Mouse (Mus musculus): ENCODE data around the gene Gm20604. TPM values are rescaled to one million over a fixed set of nuclear protein-coding genes. Genes with fewer than 3 reads are reported as not detected.

The Gm20604 gene
- polyA plus RNA-seq, 1 experiment from 2014 or later, result 23.6 TPM

DNA sequence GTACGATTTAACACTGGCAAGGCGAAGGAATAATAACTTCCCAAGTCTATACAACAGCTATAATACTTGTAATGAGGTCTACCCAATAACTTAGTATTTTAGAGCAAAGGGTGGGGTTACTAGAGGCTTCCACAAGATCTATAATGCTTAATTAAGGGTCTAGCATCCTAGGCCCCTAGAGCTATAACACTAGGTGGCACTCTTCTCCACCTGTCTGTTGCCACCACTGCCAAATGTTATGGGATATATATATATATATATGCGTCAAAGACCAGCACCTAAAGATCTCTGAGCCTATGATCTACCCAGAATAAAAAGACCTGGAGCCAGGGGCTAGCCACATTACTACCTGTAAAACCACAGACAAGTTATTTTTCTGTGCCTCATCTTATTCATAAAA lies 18.2 kb downstream of the Gm20604 start:
- WGBS, result 49% methylated on average over 3 of the region's 3 CpGs
- Histone ChIP-seq H3K4me1 (peaks cover 15% of the 10 kb centered on the region), H3K27me3 (no peaks in the 10 kb centered on the region), H3K4me2 (no peak overlapping the region), H3K27ac (no peak overlapping the region), H3K4me3 (no peak overlapping the region), H3K9ac (no peak overlapping the region), H3K36me3 (no peaks in the 10 kb centered on the region), H3K9me3 (no peaks in the 10 kb centered on the region)
- ATAC-seq (ENCODE audit: insufficient number of reproducible peaks, low FRiP score, low TSS enrichment, low read depth), result no peak

DNA sequence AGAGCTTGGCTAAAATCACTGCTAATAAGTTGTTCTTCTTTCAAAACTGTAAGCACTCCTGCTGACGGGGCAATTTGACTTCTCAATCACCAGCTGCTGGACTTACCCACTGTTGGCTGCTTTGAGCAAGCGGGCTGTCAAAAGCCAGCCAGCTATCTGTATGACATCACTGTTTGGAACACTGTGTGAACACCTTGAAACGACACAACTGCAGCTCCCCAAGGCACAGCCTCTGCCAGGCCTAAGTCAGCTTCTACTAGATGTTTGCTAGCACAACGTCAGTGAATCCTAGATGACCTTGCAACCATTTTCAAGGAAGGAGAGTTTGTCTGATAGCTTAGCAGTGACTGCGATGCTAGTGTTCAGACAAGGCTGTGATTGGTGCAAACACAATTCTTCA lies 19.4 kb downstream of the Gm20604 start:
- ATAC-seq (ENCODE audit: insufficient number of reproducible peaks, low FRiP score, low TSS enrichment, low read depth), result no peak

DNA sequence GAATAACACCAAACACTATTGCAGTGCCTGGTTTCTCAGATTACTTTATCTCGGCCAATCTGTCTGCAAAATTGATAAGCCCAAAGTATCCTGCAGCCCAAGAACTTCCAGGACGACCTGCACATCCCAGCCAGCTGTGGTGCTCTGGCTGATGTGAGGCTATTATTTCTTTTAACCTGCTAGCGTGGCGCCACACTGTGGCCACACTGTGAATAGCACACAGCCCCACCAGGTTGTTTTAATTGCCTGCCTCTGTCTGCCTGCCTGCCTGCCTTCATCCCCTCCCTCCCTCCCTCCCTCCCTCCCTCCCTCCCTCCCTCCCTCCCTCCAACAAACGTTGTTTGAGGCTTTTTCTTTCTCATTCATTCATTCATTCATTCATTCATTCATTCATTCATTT lies 25.1 kb downstream of the Gm20604 start:
- no peaks in the 10 kb centered on the region for H3K9me3 ChIP-seq
- H3K4me1 ChIP-seq, result peaks cover 22% of the 10 kb centered on the region
- H3K9ac ChIP-seq, result no peak overlapping the region
- ATAC-seq (ENCODE audit: insufficient number of reproducible peaks, low FRiP score, low TSS enrichment, low read depth), result no peak
- H3K4me3 ChIP-seq, result no peak overlapping the region
- 12% methylated on average over 5 of the region's 5 CpGs for WGBS
- no peaks in the 10 kb centered on the region for H3K27me3 ChIP-seq
- no peaks in the 10 kb centered on the region for H3K36me3 ChIP-seq
- H3K27ac ChIP-seq, result no peak overlapping the region
- no peak overlapping the region for H3K4me2 ChIP-seq

More for the DNA sequence above, 19.4 kb downstream of the Gm20604 start:
- Histone ChIP-seq H3K27me3 (no peaks in the 10 kb centered on the region), H3K4me2 (no peak overlapping the region), H3K4me3 (no peak overlapping the region), H3K4me1 (peaks cover 7% of the 10 kb centered on the region), H3K9ac (no peak overlapping the region), H3K36me3 (no peaks in the 10 kb centered on the region), H3K9me3 (no peaks in the 10 kb centered on the region), H3K27ac (no peak overlapping the region)
- WGBS, result 74% methylated on average over 5 of the region's 5 CpGs

DNA sequence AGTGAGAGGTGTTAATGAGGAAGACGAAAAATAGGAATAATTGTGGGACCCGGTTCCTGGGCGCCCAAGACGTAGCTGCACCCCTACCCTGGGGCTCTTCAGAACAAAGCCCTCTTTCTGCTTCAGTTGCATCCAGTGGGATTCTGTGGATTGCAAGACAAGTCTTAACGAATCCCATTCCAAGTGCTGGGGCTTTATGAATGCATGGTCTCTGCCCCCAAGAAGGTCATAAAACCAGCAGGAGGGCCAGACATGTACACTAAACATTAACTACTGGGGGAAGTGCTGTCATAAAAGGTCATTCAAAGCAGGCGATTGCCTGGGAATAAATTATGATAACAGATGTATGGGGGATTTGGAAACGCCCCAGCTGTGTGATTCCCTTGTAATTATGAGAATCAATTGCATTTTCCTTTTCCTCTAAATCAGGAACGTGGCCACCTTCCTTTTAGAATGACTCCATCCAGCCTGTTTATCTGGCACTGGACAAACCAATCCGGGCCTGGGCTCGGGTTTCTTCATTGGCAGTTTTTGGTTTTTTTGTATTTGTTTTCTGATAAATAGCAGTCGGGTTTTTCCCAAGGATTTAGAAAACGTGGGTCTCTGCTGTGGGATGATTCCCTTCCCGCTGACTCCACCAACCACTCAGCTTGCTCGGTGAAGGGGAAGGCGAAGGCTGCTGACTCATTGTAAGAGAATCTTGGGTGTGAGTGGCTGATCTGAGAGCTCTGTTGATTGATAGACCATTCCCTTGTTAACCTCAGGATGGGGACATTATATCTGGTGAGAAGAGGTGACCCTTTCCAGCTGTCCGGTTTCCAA lies 27.5 kb downstream of the Gm20604 start:
- H3K4me3 ChIP-seq, result peak overlapping the region; percentile 33
- H3K9ac ChIP-seq, result no peak overlapping the region
- 0 out of 2 replicates have a peak, but pooled peaks have one; percentile 6 for ATAC-seq (ENCODE audit: insufficient number of reproducible peaks, low FRiP score, low TSS enrichment, low read depth)
- peak overlapping the region; percentile 43 for H3K4me2 ChIP-seq
- peaks cover 23% of the 10 kb centered on the region for H3K4me1 ChIP-seq
- no peaks in the 10 kb centered on the region for H3K36me3 ChIP-seq
- WGBS, result 8% methylated on average over 16 of the region's 16 CpGs
- no peaks in the 10 kb centered on the region for H3K27me3 ChIP-seq
- H3K9me3 ChIP-seq, result no peaks in the 10 kb centered on the region
- H3K27ac ChIP-seq, result peak overlapping the region; percentile 84

DNA sequence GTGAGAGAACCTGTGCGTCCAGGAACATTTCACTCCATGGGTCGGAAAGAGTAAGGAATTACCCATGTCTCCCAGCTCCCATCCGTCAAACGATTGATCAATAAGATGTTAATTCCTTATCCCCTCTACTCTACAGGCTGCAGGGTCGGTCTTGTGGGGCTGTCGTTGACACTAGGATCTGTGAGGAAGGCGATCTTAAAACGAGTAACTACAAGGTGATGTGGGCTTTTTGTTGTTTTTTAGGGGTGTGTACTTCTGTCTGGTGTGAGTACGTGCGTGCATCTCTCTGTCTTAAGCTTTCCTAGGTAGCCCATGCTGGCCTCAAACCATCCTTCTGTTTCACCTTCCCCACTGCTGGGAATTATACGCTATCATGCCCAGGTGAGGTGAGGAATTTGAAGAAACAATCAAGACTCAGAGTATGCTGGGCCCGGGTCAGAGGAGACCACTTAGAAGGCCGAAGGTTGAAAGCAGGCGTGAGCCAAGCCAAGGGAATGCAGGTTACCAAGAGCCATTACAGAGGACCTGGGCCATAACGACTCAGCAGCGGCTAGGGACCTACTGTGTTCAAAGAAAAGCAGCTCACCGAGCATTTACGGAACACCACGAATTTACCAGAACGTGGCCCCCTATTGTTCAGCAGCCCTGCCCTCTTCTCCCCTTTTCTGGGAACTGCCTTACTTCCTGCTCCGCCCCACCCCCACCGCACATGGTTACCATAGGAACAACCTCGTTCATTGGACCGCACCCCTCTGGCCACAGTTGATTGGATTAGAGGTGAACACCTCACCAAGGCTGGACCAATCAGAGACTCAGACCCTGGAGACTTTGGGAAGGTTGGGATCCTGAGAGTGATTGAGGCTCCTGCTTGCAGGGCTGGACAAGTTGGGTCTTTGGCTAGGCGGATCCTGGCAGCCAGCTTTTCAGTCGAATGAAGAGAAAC lies 28.3 kb downstream of the Gm20604 start:
- peak overlapping the region; percentile 84 for H3K27ac ChIP-seq
- H3K9me3 ChIP-seq, result no peaks in the 10 kb centered on the region
- H3K4me3 ChIP-seq, result peak overlapping the region; percentile 33
- H3K4me2 ChIP-seq, result peak overlapping the region; percentile 43
- 29% methylated on average over 26 of the region's 26 CpGs for WGBS
- no peak overlapping the region for H3K9ac ChIP-seq
- H3K27me3 ChIP-seq, result no peaks in the 10 kb centered on the region
- no peaks in the 10 kb centered on the region for H3K36me3 ChIP-seq
- peaks cover 27% of the 10 kb centered on the region for H3K4me1 ChIP-seq
- peak; percentile 92 for ATAC-seq (ENCODE audit: insufficient number of reproducible peaks, low FRiP score, low TSS enrichment, low read depth)

DNA sequence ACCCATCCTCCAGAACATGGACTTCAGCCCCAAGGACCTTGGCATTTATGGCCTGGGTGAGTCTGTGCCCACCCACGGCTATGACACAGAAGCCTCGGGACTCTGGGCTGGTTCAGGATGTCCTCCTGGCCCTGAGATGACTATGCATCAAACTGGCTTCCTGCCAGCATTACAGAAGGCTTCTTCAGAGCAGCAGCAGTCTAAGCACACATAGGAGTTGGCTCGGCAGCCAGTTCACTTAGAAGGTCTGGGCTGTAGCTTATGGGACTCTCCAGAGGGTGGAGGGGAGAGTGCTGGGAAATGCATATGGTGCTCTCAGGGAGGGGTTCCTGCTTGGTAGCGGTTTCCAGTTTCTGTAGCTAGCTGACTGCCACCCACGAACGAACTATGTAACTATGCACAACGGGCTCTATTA lies 32.7 kb downstream of the Gm20604 start:
- Histone ChIP-seq H3K9ac (no peak overlapping the region), H3K4me1 (peaks cover 17% of the 10 kb centered on the region), H3K36me3 (no peaks in the 10 kb centered on the region), H3K27me3 (no peaks in the 10 kb centered on the region), H3K27ac (no peak overlapping the region), H3K4me2 (no peak overlapping the region), H3K9me3 (no peaks in the 10 kb centered on the region), H3K4me3 (no peak overlapping the region)
- no peak for ATAC-seq (ENCODE audit: insufficient number of reproducible peaks, low FRiP score, low TSS enrichment, low read depth)
- 52% methylated on average over 7 of the region's 7 CpGs for WGBS

DNA sequence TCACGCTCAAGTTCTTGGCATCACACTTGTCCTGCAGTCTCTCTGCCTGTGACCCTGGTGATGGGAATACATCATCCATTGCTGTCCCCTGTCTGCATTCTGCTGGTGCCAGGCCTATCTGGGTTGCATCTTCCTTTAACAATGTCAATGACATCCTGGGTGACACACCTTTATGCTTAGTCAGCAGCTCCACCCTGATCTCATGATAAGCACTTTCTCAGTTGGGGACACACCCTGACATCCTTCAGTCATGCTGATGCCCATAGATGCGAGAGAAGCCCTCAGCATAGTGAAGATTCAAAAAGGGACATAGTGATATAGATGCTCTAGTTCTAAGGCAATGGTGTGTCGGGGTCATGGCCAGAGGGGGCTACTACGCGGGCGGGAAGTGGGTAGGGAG lies 33.3 kb downstream of the Gm20604 start:
- Histone ChIP-seq H3K9ac (no peak overlapping the region), H3K9me3 (no peaks in the 10 kb centered on the region), H3K27me3 (no peaks in the 10 kb centered on the region), H3K4me2 (no peak overlapping the region), H3K4me3 (no peak overlapping the region), H3K27ac (no peak overlapping the region), H3K36me3 (no peaks in the 10 kb centered on the region), H3K4me1 (peaks cover 11% of the 10 kb centered on the region)
- 89% methylated on average over 6 of the region's 6 CpGs for WGBS
- ATAC-seq (ENCODE audit: insufficient number of reproducible peaks, low FRiP score, low TSS enrichment, low read depth), result no peak

DNA sequence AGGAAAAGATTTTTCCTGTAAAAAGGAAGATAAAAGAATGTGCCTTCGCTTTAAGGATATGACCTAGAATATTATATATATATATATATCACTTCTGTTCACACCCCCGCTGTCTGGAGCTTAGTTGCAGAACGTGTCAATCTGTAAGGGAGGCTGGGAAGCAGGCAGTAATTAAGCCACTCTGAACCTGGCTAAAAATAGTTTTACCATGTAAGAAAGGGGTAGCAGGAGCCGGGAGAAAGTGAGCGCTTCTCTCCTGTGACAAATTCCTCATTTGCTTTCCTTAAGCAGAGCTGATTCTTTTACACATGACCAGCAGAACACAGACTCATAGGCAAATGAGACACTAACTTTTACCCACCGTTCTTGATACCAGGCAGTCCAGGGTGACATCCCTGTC lies 34.6 kb downstream of the Gm20604 start:
- no peaks in the 10 kb centered on the region for H3K9me3 ChIP-seq
- H3K27me3 ChIP-seq, result no peaks in the 10 kb centered on the region
- H3K27ac ChIP-seq, result no peak overlapping the region
- no peak overlapping the region for H3K4me3 ChIP-seq
- no peak overlapping the region for H3K9ac ChIP-seq
- no peak overlapping the region for H3K4me2 ChIP-seq
- H3K4me1 ChIP-seq, result peaks cover 14% of the 10 kb centered on the region; the same call in 1 of the 2 replicates
- WGBS, result 37% methylated on average over 6 of the region's 6 CpGs
- no peaks in the 10 kb centered on the region for H3K36me3 ChIP-seq
- ATAC-seq (ENCODE audit: insufficient number of reproducible peaks, low FRiP score, low TSS enrichment, low read depth), result no peak

DNA sequence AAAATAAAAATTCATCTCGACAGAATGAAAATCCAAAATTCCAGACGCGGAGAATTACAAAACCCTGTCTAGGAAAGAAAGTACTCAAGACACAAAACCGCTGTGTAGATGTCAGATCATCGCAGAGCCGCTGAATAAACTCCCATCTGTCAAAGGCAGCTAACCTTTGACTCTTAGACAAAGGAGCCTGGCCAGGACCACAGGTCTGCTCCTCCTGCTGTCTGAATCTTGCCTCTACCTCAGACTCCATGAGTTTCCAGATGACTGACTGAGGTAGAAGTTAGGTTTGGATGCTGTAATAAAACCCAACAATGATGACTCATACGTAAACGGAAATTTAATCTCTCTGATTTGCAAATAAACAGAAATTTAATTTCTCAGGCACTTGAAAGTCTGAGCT lies 35.5 kb downstream of the Gm20604 start:
- 81% methylated on average over 8 of the region's 8 CpGs for WGBS
- Histone ChIP-seq H3K4me3 (no peak overlapping the region), H3K9ac (no peak overlapping the region), H3K27me3 (no peaks in the 10 kb centered on the region), H3K4me2 (no peak overlapping the region), H3K36me3 (no peaks in the 10 kb centered on the region), H3K9me3 (no peaks in the 10 kb centered on the region), H3K27ac (no peak overlapping the region), H3K4me1 (peaks cover 14% of the 10 kb centered on the region; the same call in 1 of the 2 replicates)
- ATAC-seq (ENCODE audit: insufficient number of reproducible peaks, low FRiP score, low TSS enrichment, low read depth), result no peak

DNA sequence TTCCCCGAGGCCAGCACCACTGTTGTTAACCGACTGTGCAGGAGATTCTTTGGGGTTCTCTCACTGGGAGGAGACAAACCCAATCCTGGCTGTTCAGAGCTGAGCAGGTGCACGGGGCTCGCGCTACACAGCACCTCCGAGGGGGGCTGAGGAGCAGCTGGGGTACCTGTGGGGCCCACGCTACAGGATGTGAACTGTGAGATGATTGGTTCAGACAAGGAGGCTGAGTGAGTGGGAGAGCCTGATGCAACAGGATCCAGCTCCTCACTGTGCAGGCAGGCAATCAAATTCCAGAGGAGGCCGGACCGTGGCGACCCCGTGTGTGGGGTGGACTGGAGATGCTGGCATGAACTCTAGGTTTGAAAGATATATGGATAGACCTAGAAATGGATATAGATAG lies 36.0 kb downstream of the Gm20604 start:
- H3K9me3 ChIP-seq, result no peaks in the 10 kb centered on the region
- no peaks in the 10 kb centered on the region for H3K36me3 ChIP-seq
- 52% methylated on average over 11 of the region's 11 CpGs for WGBS
- ATAC-seq (ENCODE audit: insufficient number of reproducible peaks, low FRiP score, low TSS enrichment, low read depth), result no peak
- no peaks in the 10 kb centered on the region for H3K27me3 ChIP-seq
- H3K27ac ChIP-seq, result no peak overlapping the region
- H3K4me1 ChIP-seq, result peaks cover 14% of the 10 kb centered on the region; the same call in 1 of the 2 replicates
- no peak overlapping the region for H3K4me2 ChIP-seq
- no peak overlapping the region for H3K9ac ChIP-seq
- H3K4me3 ChIP-seq, result no peak overlapping the region

DNA sequence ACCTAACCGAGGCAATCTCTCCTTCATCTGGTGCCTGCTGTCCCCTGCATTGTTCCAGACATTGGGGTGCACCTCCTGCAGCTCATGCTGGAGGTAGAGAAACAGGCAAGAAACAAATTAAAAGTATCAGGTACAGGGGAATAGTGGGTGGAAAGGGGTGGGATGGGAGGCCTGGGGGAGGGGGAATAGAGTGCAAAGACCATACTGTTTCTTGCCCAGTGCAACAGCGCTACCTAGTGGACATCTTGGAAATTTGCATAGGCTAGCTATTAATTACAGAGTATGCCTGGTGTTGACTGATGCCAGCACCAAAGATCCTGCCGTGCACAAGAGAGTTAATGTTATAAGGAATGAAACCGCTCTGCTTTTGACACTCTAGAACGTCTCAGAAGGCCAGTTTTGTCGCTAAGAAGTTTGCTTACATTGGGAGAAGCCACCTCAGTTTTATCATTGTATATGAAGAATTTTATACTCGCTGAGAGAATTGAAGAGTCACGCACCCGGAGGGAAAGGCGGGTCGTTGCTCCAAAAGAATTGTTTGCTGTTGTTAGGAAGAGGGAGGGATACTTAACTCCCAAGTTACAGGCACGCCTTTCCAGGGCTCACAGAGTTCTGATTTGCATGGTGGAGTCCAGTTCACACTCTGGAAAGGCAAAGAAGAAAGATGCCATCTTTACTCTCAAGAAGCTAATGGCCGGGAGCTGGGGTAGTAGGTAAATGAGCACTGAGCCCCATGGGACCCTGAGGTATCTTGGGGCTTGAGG lies 38.7 kb downstream of the Gm20604 start:
- peak; percentile 70 for ATAC-seq (ENCODE audit: insufficient number of reproducible peaks, low FRiP score, low TSS enrichment, low read depth)
- Histone ChIP-seq H3K4me2 (peak overlapping the region; percentile 24; the same call in 1 of the 2 replicates), H3K27me3 (no peaks in the 10 kb centered on the region), H3K9me3 (no peaks in the 10 kb centered on the region), H3K4me1 (peaks cover 10% of the 10 kb centered on the region; the same call in 1 of the 2 replicates), H3K36me3 (no peaks in the 10 kb centered on the region), H3K27ac (no peak overlapping the region), H3K4me3 (0 out of 2 replicates have a peak overlapping the region, but pooled peaks have one; percentile 7), H3K9ac (no peak overlapping the region)
- WGBS, result 18% methylated on average over 13 of the region's 13 CpGs

Data from limb, embryonic 15.5 days (tissue).